Mouse (Mus musculus): Measurements from ENCODE around the gene Timp3. TPM values are rescaled to one million over a fixed set of nuclear protein-coding genes. Genes with fewer than 3 reads are reported as not detected.

Gene Timp3
- polyA plus RNA-seq, 1 experiment from 2014 or later, result 91.0 TPM

DNA sequence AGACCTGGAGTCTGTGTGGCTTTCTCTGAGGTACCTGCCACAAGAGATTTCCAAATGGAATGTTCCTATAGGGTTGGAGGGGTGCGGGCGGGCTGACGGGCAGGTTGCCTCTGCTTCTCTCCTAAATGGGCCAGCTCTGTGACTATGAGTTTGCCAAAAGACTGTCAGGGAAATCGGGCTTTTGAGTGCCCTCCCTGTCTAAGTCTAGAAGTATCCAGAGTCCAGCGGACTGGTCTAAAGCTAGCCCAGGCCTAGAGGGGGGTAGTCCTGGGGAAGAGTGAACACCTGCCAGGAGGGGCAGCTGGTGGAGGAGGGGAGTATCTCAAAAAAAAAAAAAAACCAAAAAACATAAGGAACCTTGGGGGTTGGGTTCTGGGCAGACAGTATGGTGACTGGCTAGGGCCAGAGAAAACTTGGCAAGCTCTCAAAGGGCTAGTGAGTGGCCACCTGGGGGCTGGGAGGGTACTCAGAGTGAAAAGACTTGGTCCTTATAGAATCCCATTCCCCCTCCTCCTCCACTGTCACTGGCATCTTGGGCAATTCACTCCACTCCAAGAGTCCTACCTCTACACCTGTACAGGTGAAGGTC, 18.5 kb downstream of the Timp3 start:
- 89% methylated on average over 5 of the region's 5 CpGs for WGBS

GRCm38 (mm10) chr10:86319526-86319925, 19.4 kb downstream of the Timp3 start:
- Histone ChIP-seq H3K9me3 (ENCODE audit: control insufficient read depth, low read length) (no peaks in the 10 kb centered on the region), H3K4me3 (ENCODE audit: control insufficient read depth in 1 of 2, insufficient read depth in 1 of 2, low read depth in 1 of 2, low read length in 2 of 2) (no peak overlapping the region), H3K4me2 (ENCODE audit: low read length) (no peak overlapping the region), H3K27ac (replicated peaks in 1 of 2; ENCODE audit: control insufficient read depth in 1 of 2, insufficient read depth in 1 of 2, low read depth in 2 of 2, low read length in 2 of 2) (no peak overlapping the region), H3K27me3 (ENCODE audit: control insufficient read depth, insufficient read depth, low read length) (no peaks in the 10 kb centered on the region), H3K4me1 (ENCODE audit: control insufficient read depth in 2 of 2, insufficient read depth in 2 of 2, low read length in 2 of 2) (peaks cover 17 to 33% of the 10 kb centered on the region in 2 experiments), H3K36me3 (ENCODE audit: control insufficient read depth, insufficient read depth, low read length) (peaks cover 17% of the 10 kb centered on the region), H3K9ac (ENCODE audit: low read length) (no peak overlapping the region)
- no peak for ATAC-seq (ENCODE audit: insufficient number of reproducible peaks, insufficient read depth, low FRiP score, low read depth)
- 70% methylated on average over 3 of the region's 3 CpGs for WGBS

More for the DNA sequence above, 18.5 kb downstream of the Timp3 start:
- no peak overlapping the region for H3K9ac ChIP-seq (ENCODE audit: low read length)
- H3K27ac ChIP-seq (replicated peaks in 1 of 2; ENCODE audit: control insufficient read depth in 1 of 2, insufficient read depth in 1 of 2, low read depth in 2 of 2, low read length in 2 of 2), result no peak overlapping the region
- H3K36me3 ChIP-seq (ENCODE audit: control insufficient read depth, insufficient read depth, low read length), result peaks cover 20% of the 10 kb centered on the region
- no peaks in the 10 kb centered on the region for H3K9me3 ChIP-seq (ENCODE audit: control insufficient read depth, low read length)
- peaks cover 23 to 41% of the 10 kb centered on the region in 2 experiments for H3K4me1 ChIP-seq (ENCODE audit: control insufficient read depth in 2 of 2, insufficient read depth in 2 of 2, low read length in 2 of 2)
- no peak overlapping the region for H3K4me2 ChIP-seq (ENCODE audit: low read length)
- H3K4me3 ChIP-seq (ENCODE audit: control insufficient read depth in 1 of 2, insufficient read depth in 1 of 2, low read depth in 1 of 2, low read length in 2 of 2), result no peak overlapping the region
- ATAC-seq (ENCODE audit: insufficient number of reproducible peaks, insufficient read depth, low FRiP score, low read depth), result no peak
- H3K27me3 ChIP-seq (ENCODE audit: control insufficient read depth, insufficient read depth, low read length), result no peaks in the 10 kb centered on the region

GRCm38 (mm10) chr10:86320204-86320603, 20.0 kb downstream of the Timp3 start:
- ATAC-seq (ENCODE audit: insufficient number of reproducible peaks, insufficient read depth, low FRiP score, low read depth), result no peak
- WGBS, result 85% methylated on average over 5 of the region's 5 CpGs
- peaks cover 12 to 29% of the 10 kb centered on the region in 2 experiments for H3K4me1 ChIP-seq (ENCODE audit: control insufficient read depth in 2 of 2, insufficient read depth in 2 of 2, low read length in 2 of 2)

DNA sequence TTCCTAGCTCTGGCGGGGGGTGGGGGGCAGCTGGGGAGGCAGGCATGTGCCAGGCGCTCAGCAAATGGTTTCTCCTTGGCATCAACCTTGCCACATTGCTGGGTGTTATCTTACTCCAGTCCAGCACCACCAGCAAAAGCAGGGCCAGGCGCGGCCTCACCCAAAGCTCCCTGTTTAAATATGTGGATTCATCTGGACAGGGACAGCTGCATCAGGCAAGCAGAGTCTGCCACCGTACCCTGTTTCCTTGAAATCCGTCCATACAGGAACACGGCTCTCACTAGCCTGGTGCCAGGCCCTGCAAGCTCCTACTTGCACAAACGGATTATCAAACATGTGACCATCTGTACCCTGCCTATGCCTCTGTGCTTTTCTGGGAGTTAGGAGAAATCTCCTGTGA, 21.0 kb downstream of the Timp3 start:
- no peaks in the 10 kb centered on the region for H3K27me3 ChIP-seq (ENCODE audit: control insufficient read depth, insufficient read depth, low read length)
- ATAC-seq (ENCODE audit: insufficient number of reproducible peaks, insufficient read depth, low FRiP score, low read depth), result no peak
- H3K9ac ChIP-seq (ENCODE audit: low read length), result no peak overlapping the region
- no peak overlapping the region for H3K27ac ChIP-seq (replicated peaks in 1 of 2; ENCODE audit: control insufficient read depth in 1 of 2, insufficient read depth in 1 of 2, low read depth in 2 of 2, low read length in 2 of 2)
- 78% methylated on average over 8 of the region's 8 CpGs for WGBS
- no peaks in the 10 kb centered on the region for H3K9me3 ChIP-seq (ENCODE audit: control insufficient read depth, low read length)
- no peak overlapping the region for H3K4me2 ChIP-seq (ENCODE audit: low read length)
- H3K4me3 ChIP-seq (ENCODE audit: control insufficient read depth in 1 of 2, insufficient read depth in 1 of 2, low read depth in 1 of 2, low read length in 2 of 2), result no peak overlapping the region
- H3K4me1 ChIP-seq (ENCODE audit: control insufficient read depth in 2 of 2, insufficient read depth in 2 of 2, low read length in 2 of 2), result peaks cover 8 to 26% of the 10 kb centered on the region in 2 experiments
- peaks cover 13% of the 10 kb centered on the region for H3K36me3 ChIP-seq (ENCODE audit: control insufficient read depth, insufficient read depth, low read length)

More at GRCm38 (mm10) chr10:86320204-86320603, 20.0 kb downstream of the Timp3 start:
- no peak overlapping the region for H3K4me2 ChIP-seq (ENCODE audit: low read length)
- H3K36me3 ChIP-seq (ENCODE audit: control insufficient read depth, insufficient read depth, low read length), result peaks cover 16% of the 10 kb centered on the region
- no peak overlapping the region for H3K9ac ChIP-seq (ENCODE audit: low read length)
- H3K9me3 ChIP-seq (ENCODE audit: control insufficient read depth, low read length), result no peaks in the 10 kb centered on the region
- H3K4me3 ChIP-seq (ENCODE audit: control insufficient read depth in 1 of 2, insufficient read depth in 1 of 2, low read depth in 1 of 2, low read length in 2 of 2), result no peak overlapping the region
- no peaks in the 10 kb centered on the region for H3K27me3 ChIP-seq (ENCODE audit: control insufficient read depth, insufficient read depth, low read length)
- no peak overlapping the region for H3K27ac ChIP-seq (replicated peaks in 1 of 2; ENCODE audit: control insufficient read depth in 1 of 2, insufficient read depth in 1 of 2, low read depth in 2 of 2, low read length in 2 of 2)

DNA sequence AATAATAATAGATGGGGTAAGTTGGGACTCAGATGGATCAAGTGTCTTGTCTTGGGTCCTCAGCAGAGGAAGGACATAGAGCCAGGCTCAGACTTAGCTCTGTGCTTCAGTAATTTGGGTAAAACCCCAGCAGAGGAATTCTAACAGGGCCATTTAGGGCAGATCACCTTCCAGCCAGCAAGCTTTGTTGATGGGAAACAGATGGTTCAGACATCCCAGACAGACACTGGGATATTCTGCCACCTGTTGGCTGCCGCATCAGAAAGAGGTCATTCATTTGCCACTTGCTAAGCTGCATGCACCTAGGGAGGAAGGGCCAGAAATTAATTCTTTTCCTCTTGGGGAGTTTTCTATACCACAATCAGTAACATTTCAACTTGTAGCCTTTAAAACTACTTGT, 21.8 kb downstream of the Timp3 start:
- H3K27me3 ChIP-seq (ENCODE audit: control insufficient read depth, insufficient read depth, low read length), result no peaks in the 10 kb centered on the region
- peaks cover 7 to 25% of the 10 kb centered on the region in 2 experiments for H3K4me1 ChIP-seq (ENCODE audit: control insufficient read depth in 2 of 2, insufficient read depth in 2 of 2, low read length in 2 of 2)
- no peaks in the 10 kb centered on the region for H3K9me3 ChIP-seq (ENCODE audit: control insufficient read depth, low read length)
- ATAC-seq (ENCODE audit: insufficient number of reproducible peaks, insufficient read depth, low FRiP score, low read depth), result no peak
- peaks cover 15% of the 10 kb centered on the region for H3K36me3 ChIP-seq (ENCODE audit: control insufficient read depth, insufficient read depth, low read length)
- H3K4me3 ChIP-seq (ENCODE audit: control insufficient read depth in 1 of 2, insufficient read depth in 1 of 2, low read depth in 1 of 2, low read length in 2 of 2), result no peak overlapping the region
- no peak overlapping the region for H3K4me2 ChIP-seq (ENCODE audit: low read length)
- WGBS, result 35% methylated on average over 1 of the region's 1 CpGs
- no peak overlapping the region for H3K9ac ChIP-seq (ENCODE audit: low read length)
- H3K27ac ChIP-seq (replicated peaks in 1 of 2; ENCODE audit: control insufficient read depth in 1 of 2, insufficient read depth in 1 of 2, low read depth in 2 of 2, low read length in 2 of 2), result no peak overlapping the region

GRCm38 (mm10) chr10:86323275-86323994, 23.3 kb downstream of the Timp3 start:
- H3K4me3 ChIP-seq (ENCODE audit: control insufficient read depth in 1 of 2, insufficient read depth in 1 of 2, low read depth in 1 of 2, low read length in 2 of 2), result no peak overlapping the region
- 62% methylated on average over 4 of the region's 4 CpGs for WGBS

GRCm38 (mm10) chr10:86325272-86325671, 25.1 kb downstream of the Timp3 start:
- peaks cover 13 to 33% of the 10 kb centered on the region in 2 experiments for H3K4me1 ChIP-seq (ENCODE audit: control insufficient read depth in 2 of 2, insufficient read depth in 2 of 2, low read length in 2 of 2)
- H3K36me3 ChIP-seq (ENCODE audit: control insufficient read depth, insufficient read depth, low read length), result peaks cover 20% of the 10 kb centered on the region
- H3K9me3 ChIP-seq (ENCODE audit: control insufficient read depth, low read length), result no peaks in the 10 kb centered on the region
- no peak for ATAC-seq (ENCODE audit: insufficient number of reproducible peaks, insufficient read depth, low FRiP score, low read depth)
- H3K9ac ChIP-seq (ENCODE audit: low read length), result no peak overlapping the region; the same call in 1 of the 2 replicates
- H3K27me3 ChIP-seq (ENCODE audit: control insufficient read depth, insufficient read depth, low read length), result no peaks in the 10 kb centered on the region
- no peak overlapping the region for H3K4me3 ChIP-seq (ENCODE audit: control insufficient read depth in 1 of 2, insufficient read depth in 1 of 2, low read depth in 1 of 2, low read length in 2 of 2)
- WGBS, result 36% methylated on average over 6 of the region's 6 CpGs
- peak overlapping the region in 1 of 2 experiments; percentile 12; a peak in 1 of 4 replicates for H3K27ac ChIP-seq (replicated peaks in 1 of 2; ENCODE audit: control insufficient read depth in 1 of 2, insufficient read depth in 1 of 2, low read depth in 2 of 2, low read length in 2 of 2)
- no peak overlapping the region for H3K4me2 ChIP-seq (ENCODE audit: low read length)

More at GRCm38 (mm10) chr10:86323275-86323994, 23.3 kb downstream of the Timp3 start:
- no peak overlapping the region for H3K27ac ChIP-seq (replicated peaks in 1 of 2; ENCODE audit: control insufficient read depth in 1 of 2, insufficient read depth in 1 of 2, low read depth in 2 of 2, low read length in 2 of 2)
- peaks cover 20% of the 10 kb centered on the region for H3K36me3 ChIP-seq (ENCODE audit: control insufficient read depth, insufficient read depth, low read length)
- no peaks in the 10 kb centered on the region for H3K27me3 ChIP-seq (ENCODE audit: control insufficient read depth, insufficient read depth, low read length)
- H3K4me1 ChIP-seq (ENCODE audit: control insufficient read depth in 2 of 2, insufficient read depth in 2 of 2, low read length in 2 of 2), result peaks cover 3 to 17% of the 10 kb centered on the region in 2 experiments
- no peak overlapping the region for H3K9ac ChIP-seq (ENCODE audit: low read length)
- no peak for ATAC-seq (ENCODE audit: insufficient number of reproducible peaks, insufficient read depth, low FRiP score, low read depth)
- no peak overlapping the region for H3K4me2 ChIP-seq (ENCODE audit: low read length)
- no peaks in the 10 kb centered on the region for H3K9me3 ChIP-seq (ENCODE audit: control insufficient read depth, low read length)

All from heart, embryonic 14.5 days (tissue).